Mouse (Mus musculus) adrenal gland, postnatal 14 days (tissue): ENCODE data around the gene Klk1b11. TPM values are rescaled to one million over a fixed set of nuclear protein-coding genes. Genes with fewer than 3 reads are reported as not detected.
"Not testable (repeated sequence)": the region's sequence is repeated elsewhere in the genome, so short reads cannot be mapped to it uniquely, and the experiment has no call there.

Source experiments
- DNase-seq: peaks from one replicate; pipeline ENCODE4 v3.0.0; 2021; ENCODE audit warnings: mixed read lengths
- long read RNA-seq, 2 experiments: library from polyadenylated mRNA; stranded (forward); transcript quantifications; one replicate each; pipeline ENCODE4 v2.0.0; 2021
- total RNA-seq: library from RNA; stranded (reverse); gene quantifications from 2 replicates; pipeline ENCODE4 v1.2.3, GENCODE M21; 2021

The Klk1b11 gene
- total RNA-seq: not detected in 2 replicates
- long read RNA-seq, experiment 1: 0 reads
- long read RNA-seq, experiment 2: 0 reads

GRCm38 (mm10) chr7:43995577-43995976, at the start of gene Klk1b11:
Gene Klk1b11 (plus strand): TSS chr7:43995877.
- DNase-seq: not testable (repeated sequence)

DNA sequence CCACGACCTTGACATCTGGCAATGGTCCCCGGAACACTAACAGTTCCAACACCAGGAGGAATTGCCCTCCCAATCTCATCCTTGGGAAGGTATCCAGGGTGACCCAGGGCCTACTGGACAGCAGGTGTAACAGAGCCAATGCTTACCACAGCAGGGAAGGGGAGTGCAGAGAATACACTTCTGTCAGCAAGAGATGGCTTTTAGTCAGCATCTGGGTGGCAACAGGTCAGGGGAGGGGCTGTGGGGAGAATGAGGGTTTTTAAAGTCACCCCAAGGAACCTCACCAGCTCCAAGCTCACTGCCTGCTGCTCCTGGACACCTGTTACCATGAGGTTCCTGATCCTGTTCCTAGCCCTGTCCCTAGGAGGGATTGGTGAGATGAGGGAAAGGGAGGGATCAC, 45.3 kb upstream of the Klk1b11 start, which contains the start of gene Klk1b8:
Klk1b8 (plus strand) TSS at position 301 of the 400 bp plus-strand sequence.
- DNase-seq: no peak

GRCm38 (mm10) chr7:43952703-43953102, 43.0 kb upstream of the Klk1b11 start:
- no peak for DNase-seq

DNA sequence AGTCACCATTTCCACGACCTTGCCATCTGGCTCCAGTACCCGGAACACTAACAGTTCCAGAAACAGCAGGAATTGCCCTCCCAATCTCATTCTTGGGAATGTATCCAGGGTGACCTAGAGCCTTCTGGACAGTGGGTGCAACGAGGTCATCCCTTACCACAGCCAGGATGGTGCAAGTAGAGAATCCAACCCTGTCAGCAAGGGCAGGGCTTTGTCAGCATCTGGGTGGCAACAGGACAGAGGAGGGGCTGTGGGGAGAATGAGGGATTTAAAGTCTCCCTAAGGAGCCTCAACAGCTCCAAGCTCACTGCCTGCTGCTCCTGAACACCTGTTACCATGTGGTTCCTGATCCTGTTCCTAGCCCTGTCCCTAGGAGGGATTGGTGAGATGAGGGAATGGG, 29.2 kb upstream of the Klk1b11 start, which contains the start of gene Klk1b1:
Klk1b1 (plus strand) TSS at position 301 of the 400 bp plus-strand sequence.
- no peak for DNase-seq

GRCm38 (mm10) chr7:43967058-43967457, 28.6 kb upstream of the Klk1b11 start:
- DNase-seq: no peak

- no peak for DNase-seq
Measured at GRCm38 (mm10) chr7:43967612-43968011, 28.1 kb upstream of the Klk1b11 start.

DNA sequence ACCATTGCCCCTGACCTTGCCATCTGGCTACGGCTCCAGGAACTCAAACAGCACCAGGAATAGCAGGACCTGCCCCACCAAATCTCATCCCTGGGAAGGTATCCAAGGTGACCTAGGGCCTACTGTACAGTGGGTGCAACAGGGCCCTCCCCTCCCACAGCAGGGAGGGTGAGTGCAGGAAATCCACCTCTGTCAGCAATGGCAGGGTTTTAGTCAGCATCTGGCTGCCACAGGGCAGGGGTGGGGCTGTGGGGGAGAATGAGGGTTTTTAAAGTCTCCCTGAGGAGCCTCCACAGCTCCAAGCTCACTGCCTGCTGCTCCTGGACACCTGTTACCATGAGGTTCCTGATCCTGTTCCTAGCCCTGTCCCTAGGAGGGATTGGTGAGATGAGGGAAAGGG, 19.9 kb upstream of the Klk1b11 start, which contains the start of gene Klk1b9:
Klk1b9 (plus strand) TSS at position 301 of the 400 bp plus-strand sequence.
- DNase-seq: not testable (repeated sequence)

DNA sequence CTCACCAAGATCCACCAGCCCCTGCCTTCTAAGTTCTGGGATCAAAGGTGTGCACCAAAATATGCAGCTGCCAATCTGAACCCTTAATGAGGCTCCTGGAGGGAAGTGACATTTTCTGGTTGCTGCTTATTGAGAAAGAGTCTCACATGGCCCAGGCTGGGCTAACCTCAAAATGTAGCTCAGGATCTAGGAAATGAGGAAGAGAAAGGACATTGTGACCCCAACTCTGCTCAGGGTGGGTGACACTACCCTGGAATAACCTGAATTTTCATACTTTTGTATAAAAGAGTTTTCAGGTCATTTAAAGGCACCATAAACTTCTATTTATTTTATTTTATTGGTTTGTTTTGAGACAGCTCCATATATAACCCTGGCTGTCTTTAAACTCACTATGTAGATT, 10.0 kb upstream of the Klk1b11 start:
- no peak for DNase-seq

- not testable (repeated sequence) for DNase-seq
Measured at GRCm38 (mm10) chr7:43994821-43995220, 856 bp upstream of the Klk1b11 start.

- DNase-seq: no peak
Measured at GRCm38 (mm10) chr7:44004847-44005246, 9.2 kb downstream of the Klk1b11 start.

- not testable (repeated sequence) for DNase-seq
Measured at GRCm38 (mm10) chr7:44011868-44012267, 16.2 kb downstream of the Klk1b11 start, which contains the start of gene Klk1b26. Gene Klk1b26 (plus strand): TSS chr7:44012168.

GRCm38 (mm10) chr7:44014666-44015065, 19.0 kb downstream of the Klk1b11 start:
- not testable (repeated sequence) for DNase-seq

DNA sequence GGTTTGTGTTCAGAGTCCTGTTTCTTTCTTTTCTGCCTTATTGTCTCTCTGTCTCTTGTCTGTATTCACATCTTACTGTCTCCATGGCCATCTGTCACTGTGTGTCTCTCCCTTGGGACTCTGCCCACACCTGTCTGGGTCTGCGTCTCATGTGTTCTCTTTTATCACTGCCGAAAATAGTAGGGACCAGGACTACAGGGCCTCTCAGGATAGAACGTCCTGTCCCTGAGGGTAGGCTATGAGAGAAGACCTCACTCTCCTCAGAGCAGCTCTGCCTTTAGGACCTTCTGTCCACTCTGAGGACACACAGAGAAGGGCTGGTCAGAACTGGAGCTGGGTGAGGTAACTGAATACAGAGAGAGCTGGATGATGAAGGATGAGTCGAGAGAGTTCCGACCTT, 19.4 kb downstream of the Klk1b11 start:
- no peak for DNase-seq

Other genes with a start within 250 kb of the Klk1b11 start
- not detected in 2 replicates for gene Klk12, start 227.0 kb upstream of the Klk1b11 start, total RNA-seq
- not detected in 2 replicates for gene Klk11, start 221.3 kb upstream of the Klk1b11 start, total RNA-seq
- gene Klk10, start 214.8 kb upstream of the Klk1b11 start, total RNA-seq: 0.26 TPM in 1 of 2 replicates, not detected in the other
- gene Klk9, start 204.0 kb upstream of the Klk1b11 start, total RNA-seq: not detected in 2 replicates
- 5.0 and 7.3 TPM in 2 replicates for gene Klk8, start 198.3 kb upstream of the Klk1b11 start, total RNA-seq
- gene Klk7, start 184.6 kb upstream of the Klk1b11 start, total RNA-seq: not detected in 2 replicates
- not detected in 2 replicates for gene Klk6, start 171.4 kb upstream of the Klk1b11 start, total RNA-seq
- not detected in 2 replicates for gene Klk5, start 153.9 kb upstream of the Klk1b11 start, total RNA-seq
- not detected in 2 replicates for gene Klk4, start 114.7 kb upstream of the Klk1b11 start, total RNA-seq
- not detected in 2 replicates for gene Klk15, start 62.1 kb upstream of the Klk1b11 start, total RNA-seq
- gene Klk1b8, start 45.2 kb upstream of the Klk1b11 start, total RNA-seq: not detected in 2 replicates
- not detected in 2 replicates for gene Klk1b1, start 29.1 kb upstream of the Klk1b11 start, total RNA-seq
- not detected in 2 replicates for gene Klk1b9, start 19.8 kb upstream of the Klk1b11 start, total RNA-seq
- not detected in 2 replicates for gene Klk1b26, start 16.3 kb downstream of the Klk1b11 start, total RNA-seq
- gene Klk1b27, start 56.4 kb downstream of the Klk1b11 start, total RNA-seq: not detected in 2 replicates
- gene Klk1b21, start 106.5 kb downstream of the Klk1b11 start, total RNA-seq: not detected in 2 replicates
- not detected in 2 replicates for gene Klk1b22, start 116.8 kb downstream of the Klk1b11 start, total RNA-seq
- not detected in 2 replicates for gene Klk1b16, start 140.9 kb downstream of the Klk1b11 start, total RNA-seq
- gene Klk1b24, start 192.4 kb downstream of the Klk1b11 start, total RNA-seq: not detected in 2 replicates
- gene Klk1b3, start 202.3 kb downstream of the Klk1b11 start, total RNA-seq: not detected in 2 replicates
- gene Klk1b4, start 211.6 kb downstream of the Klk1b11 start, total RNA-seq: not detected in 2 replicates
- gene Klk1b5, start 220.1 kb downstream of the Klk1b11 start, total RNA-seq: not detected in 2 replicates
- 0.37 and 1.6 TPM in 2 replicates for gene Klk1, start 229.5 kb downstream of the Klk1b11 start, total RNA-seq
- gene Gm36864, start 240.3 kb downstream of the Klk1b11 start, total RNA-seq: not detected in 2 replicates